Mouse (Mus musculus): ENCODE data around the gene Olfr554. TPM values are rescaled to one million over a fixed set of nuclear protein-coding genes. Genes with fewer than 3 reads are reported as not detected.

Gene Olfr554
- total RNA-seq (2023), result not detected

GRCm38 (mm10) chr7:102638132-102638531 lies at the start of gene Olfr554:
Gene Olfr554 (plus strand): TSS chr7:102638432.

GRCm38 (mm10) chr7:102591786-102592185 lies 46.4 kb upstream of the Olfr554 start, which contains the start of gene Olfr551:
Gene Olfr551 (minus strand): TSS chr7:102591886.

GRCm38 (mm10) chr7:102597378-102598031 lies 40.7 kb upstream of the Olfr554 start, which contains the start of gene Olfr552:
Gene Olfr552 (plus strand): TSS chr7:102597770.

GRCm38 (mm10) chr7:102618118-102618517 lies 20.1 kb upstream of the Olfr554 start, which contains the start of gene Olfr553:
Gene Olfr553 (minus strand): TSS chr7:102618218.

GRCm38 (mm10) chr7:102658523-102658922 lies 20.3 kb downstream of the Olfr554 start, which contains the start of gene Olfr555:
Gene Olfr555 (plus strand): TSS chr7:102658823.

GRCm38 (mm10) chr7:102664599-102664998 lies 26.4 kb downstream of the Olfr554 start, which contains the start of gene Olfr556:
Gene Olfr556 (plus strand): TSS chr7:102664899.

GRCm38 (mm10) chr7:102686944-102687501 lies 48.8 kb downstream of the Olfr554 start, which contains the start of gene Trim68:
Gene Trim68 (minus strand): TSS chr7:102687327.

Other genes with a start within 250 kb of the Olfr554 start
- gene Rrm1, start 196.7 kb upstream of the Olfr554 start, total RNA-seq (2023), result 10 to 100 TPM; 12.5 to 12.7 TPM
- not detected for gene Olfr543, start 156.8 kb upstream of the Olfr554 start, total RNA-seq (2023)
- gene Olfr544, start 150.1 kb upstream of the Olfr554 start, total RNA-seq (2023), result not detected
- not detected for gene Olfr545, start 138.9 kb upstream of the Olfr554 start, total RNA-seq (2023)
- gene Olfr547, start 103.7 kb upstream of the Olfr554 start, total RNA-seq (2023), result not detected
- gene Olfr548-ps1, start 97.5 kb upstream of the Olfr554 start, total RNA-seq (2023), result not detected
- not detected for gene Olfr549, start 88.6 kb upstream of the Olfr554 start, total RNA-seq (2023)
- 10 to 100 TPM; 19.9 to 20.8 TPM for gene Trim21, start 72.9 kb upstream of the Olfr554 start, total RNA-seq (2023)
- not detected for gene Olfr550, start 67.0 kb upstream of the Olfr554 start, total RNA-seq (2023)
- gene Olfr551, start 46.5 kb upstream of the Olfr554 start, total RNA-seq (2023), result not detected
- not detected for gene Olfr552, start 40.7 kb upstream of the Olfr554 start, total RNA-seq (2023)
- not detected for gene Olfr553, start 20.2 kb upstream of the Olfr554 start, total RNA-seq (2023)
- not detected for gene Olfr555, start 20.4 kb downstream of the Olfr554 start, total RNA-seq (2023)
- not detected for gene Olfr556, start 26.5 kb downstream of the Olfr554 start, total RNA-seq (2023)
- gene Trim68, start 48.9 kb downstream of the Olfr554 start, total RNA-seq (2023), result 1 to 10 TPM; 3.9 to 5.2 TPM
- not detected for gene Olfr557, start 57.5 kb downstream of the Olfr554 start, total RNA-seq (2023)
- not detected for gene Olfr558, start 63.8 kb downstream of the Olfr554 start, total RNA-seq (2023)
- not detected for gene Olfr33, start 80.6 kb downstream of the Olfr554 start, total RNA-seq (2023)
- not detected for gene Olfr559, start 89.1 kb downstream of the Olfr554 start, total RNA-seq (2023)
- gene Olfr560, start 120.9 kb downstream of the Olfr554 start, total RNA-seq (2023), result not detected
- not detected for gene Olfr78, start 121.0 kb downstream of the Olfr554 start, total RNA-seq (2023)
- not detected for gene Olfr561, start 132.8 kb downstream of the Olfr554 start, total RNA-seq (2023)
- not detected for gene Olfr564, start 165.0 kb downstream of the Olfr554 start, total RNA-seq (2023)
- not detected for gene Olfr566, start 220.3 kb downstream of the Olfr554 start, total RNA-seq (2023)
- gene Olfr568, start 238.7 kb downstream of the Olfr554 start, total RNA-seq (2023), result not detected